Mouse (Mus musculus): ENCODE measurements at regions not wholly inside any gene's neighbourhood (a gene's known extent, or its start where the extent isn't known, plus 50 kb on each side); places are given as distances from the start of the nearest gene placed in this dataset.

- no peak for TF ChIP-seq CTCF (IDR thresholded peaks at IDR 0.05; ENCODE audit: insufficient read depth, low read depth, low read length)
- TF ChIP-seq POLR2A (IDR thresholded peaks at IDR 0.05; ENCODE audit: insufficient read depth, low read depth, low read length), result no peak
Measured at GRCm38 (mm10) chr11:117427808-117428510, 56.2 kb upstream of the Gm11733 start.

All from olfactory bulb, adult 2 months (tissue).